Mouse (Mus musculus) CH12.LX (cell line): Measurements from ENCODE around the gene Gm26558. TPM values are rescaled to one million over a fixed set of nuclear protein-coding genes. Genes with fewer than 3 reads are reported as not detected.
A peak's percentile ranks its signal among the peaks of the same experiment; 100 is the strongest.

ENCODE experiments used
- DNase-seq: peaks from one replicate; pipeline ENCODE4 v3.0.0-alpha.2; 2013; ENCODE audit errors: extremely low read depth
- H3K27ac ChIP-seq: 2 replicates; pipeline ENCODE4 v1.5.1; 2012; ENCODE audit warnings: low read depth, mild to moderate bottlenecking, control low read depth, moderate library complexity; ENCODE audit not compliant: insufficient read depth
- H3K27me3 ChIP-seq: replicated peaks from 2 replicates; pipeline ENCODE3; 2012; ENCODE audit warnings: inconsistent platforms
- H3K36me3 ChIP-seq, 2 experiments: replicated peaks in 1 of 2; 2 replicates each; pipeline versions ENCODE3 to v1.6.1; 2012; ENCODE audit warnings: inconsistent platforms in 1 of 2, low read length in 1 of 2, mild to moderate bottlenecking in 1 of 2, mixed read lengths in 1 of 2, moderate library complexity in 1 of 2; ENCODE audit not compliant: control insufficient read depth in 1 of 2, insufficient read depth in 1 of 2
- H3K4me1 ChIP-seq, 2 experiments: 2 replicates each; pipeline ENCODE4 v1.6.1; 2012; ENCODE audit warnings: inconsistent platforms in 1 of 2, moderate library complexity in 1 of 2; ENCODE audit not compliant: insufficient read depth in 2 of 2, control insufficient read depth in 1 of 2
- H3K4me2 ChIP-seq: 2 replicates; pipeline ENCODE4 v1.6.1; 2012; ENCODE audit warnings: low read depth, mild to moderate bottlenecking, control low read depth; ENCODE audit not compliant: poor library complexity, insufficient read depth, severe bottlenecking
- H3K4me3 ChIP-seq, 3 experiments: fragments of 150-350 bp in 1 of 3; sonication (generic) in 1 of 3; replicated peaks in 1 of 3; 2 replicates each; pipeline versions ENCODE3 to v1.5.1; 2011 to 2012; ENCODE audit warnings: low read depth in 2 of 3, low read length in 2 of 3, mild to moderate bottlenecking in 2 of 3, moderate library complexity in 2 of 3, control low read depth in 1 of 3, improper control_type of control experiment in 1 of 3, inconsistent platforms in 1 of 3, mixed read lengths in 1 of 3; ENCODE audit not compliant: poor library complexity in 1 of 3
- H3K79me2 ChIP-seq: replicated peaks from 2 replicates; pipeline ENCODE4 v1.6.1; 2012; ENCODE audit warnings: mild to moderate bottlenecking, moderate library complexity; ENCODE audit not compliant: control insufficient read depth, poor library complexity, insufficient read depth, severe bottlenecking; ENCODE audit errors: extremely low read depth
- H3K9ac ChIP-seq: 2 replicates; pipeline ENCODE4 v1.6.1; 2012; ENCODE audit warnings: low read depth, mild to moderate bottlenecking, control low read depth, moderate library complexity; ENCODE audit not compliant: insufficient read depth
- H3K9me3 ChIP-seq: replicated peaks from 2 replicates; pipeline ENCODE3; 2012; ENCODE audit warnings: low read length, inconsistent platforms, mixed read lengths
- BHLHE40 ChIP-seq: IDR thresholded peaks from 2 replicates; pipeline ENCODE4 v1.6.1; 2011; ENCODE audit warnings: mild to moderate bottlenecking, low read depth, low read length, improper control_type of control experiment
- CHD1 ChIP-seq: IDR thresholded peaks from 2 replicates; pipeline ENCODE4 v1.6.1; 2012; ENCODE audit warnings: low read depth, low read length, improper control_type of control experiment, inconsistent platforms
- CHD2 ChIP-seq: IDR thresholded peaks from 2 replicates; pipeline ENCODE4 v1.6.1; 2011; ENCODE audit warnings: low read length, improper control_type of control experiment
- CTCF ChIP-seq, 2 experiments: IDR thresholded peaks in 1 of 2; conservative IDR thresholded peaks in 1 of 2; 2 replicates each; pipeline ENCODE4 v1.5.1; 2011 to 2012; ENCODE audit warnings: low read depth in 2 of 2, low read length in 2 of 2, improper control_type of control experiment in 1 of 2, inconsistent platforms in 1 of 2, mild to moderate bottlenecking in 1 of 2, moderate library complexity in 1 of 2
- E2F4 ChIP-seq: IDR thresholded peaks from 2 replicates; pipeline ENCODE4 v1.6.1; 2011; ENCODE audit warnings: low read depth, low read length, improper control_type of control experiment; ENCODE audit not compliant: insufficient replicate concordance
- ELF1 ChIP-seq: IDR thresholded peaks from 2 replicates; pipeline ENCODE4 v1.6.1; 2014; ENCODE audit warnings: low read depth, mild to moderate bottlenecking, inconsistent platforms, low read length, improper control_type of control experiment
- ETS1 ChIP-seq: conservative IDR thresholded peaks from 2 replicates; pipeline ENCODE4 v1.6.1; 2012; ENCODE audit warnings: low read depth, mild to moderate bottlenecking, inconsistent platforms, low read length, improper control_type of control experiment, moderate library complexity
- HCFC1 ChIP-seq: IDR thresholded peaks from 2 replicates; pipeline ENCODE4 v1.6.1; 2012; ENCODE audit warnings: low read depth, mild to moderate bottlenecking, inconsistent platforms, low read length, improper control_type of control experiment
- JUN ChIP-seq: IDR thresholded peaks from 2 replicates; pipeline ENCODE4 v1.6.1; 2011; ENCODE audit warnings: low read depth, mild to moderate bottlenecking, low read length, improper control_type of control experiment, moderate library complexity; ENCODE audit not compliant: insufficient read depth
- JUND ChIP-seq: conservative IDR thresholded peaks from 2 replicates; pipeline ENCODE4 v1.6.1; 2011; ENCODE audit warnings: low read depth, low read length, improper control_type of control experiment
- KAT2A ChIP-seq: IDR thresholded peaks from 2 replicates; pipeline ENCODE4 v1.6.1; 2012; ENCODE audit warnings: low read length, improper control_type of control experiment, inconsistent platforms; ENCODE audit not compliant: insufficient replicate concordance
- MAX ChIP-seq: IDR thresholded peaks from 2 replicates; pipeline ENCODE4 v1.6.1; 2011; ENCODE audit warnings: low read length, improper control_type of control experiment
- POLR2A ChIP-seq: IDR thresholded peaks from 2 replicates; pipeline ENCODE4 v1.6.1; 2011; ENCODE audit warnings: low read depth, mild to moderate bottlenecking, improper control_type of control experiment, low read length
- POLR2AphosphoS2 ChIP-seq: IDR thresholded peaks from 2 replicates; pipeline ENCODE4 v1.6.1; 2011; ENCODE audit warnings: low read depth, low read length, improper control_type of control experiment
- RAD21 ChIP-seq: IDR thresholded peaks from 2 replicates; pipeline ENCODE4 v1.6.1; 2011; ENCODE audit warnings: low read depth, mild to moderate bottlenecking, low read length, improper control_type of control experiment, moderate library complexity
- RCOR1 ChIP-seq: conservative IDR thresholded peaks from 2 replicates; pipeline ENCODE4 v1.6.1; 2012; ENCODE audit warnings: low read depth, mild to moderate bottlenecking, inconsistent platforms, low read length, improper control_type of control experiment
- SIN3A ChIP-seq: IDR thresholded peaks from 2 replicates; pipeline ENCODE4 v1.6.1; 2012; ENCODE audit warnings: low read length, improper control_type of control experiment, inconsistent platforms
- SMC3 ChIP-seq: IDR thresholded peaks from 2 replicates; pipeline ENCODE4 v1.6.1; 2011; ENCODE audit warnings: low read depth, low read length, improper control_type of control experiment
- TCF12 ChIP-seq: IDR thresholded peaks from 2 replicates; pipeline ENCODE4 v1.6.1; 2014; ENCODE audit warnings: low read depth, mild to moderate bottlenecking, inconsistent platforms, low read length, improper control_type of control experiment
- USF1 ChIP-seq: IDR thresholded peaks from 2 replicates; pipeline ENCODE4 v1.6.1; 2014; ENCODE audit warnings: low read depth, mild to moderate bottlenecking, inconsistent platforms, low read length, improper control_type of control experiment
- ZKSCAN1 ChIP-seq: IDR thresholded peaks from 2 replicates; pipeline ENCODE4 v1.6.1; 2012; ENCODE audit warnings: low read depth, inconsistent platforms, low read length, improper control_type of control experiment, borderline replicate concordance
- ZMIZ1 ChIP-seq: IDR thresholded peaks from 2 replicates; pipeline ENCODE4 v1.6.1; 2012; ENCODE audit warnings: low read depth, mild to moderate bottlenecking, inconsistent platforms, low read length, improper control_type of control experiment
- ZNF384 ChIP-seq: IDR thresholded peaks from 2 replicates; pipeline ENCODE4 v1.6.1; 2012; ENCODE audit warnings: low read depth, low read length, improper control_type of control experiment, inconsistent platforms
- dilution Hi-C: fragments of 300-500 bp; cut with MboI; formaldehyde crosslinking; loops from 2 replicates; pipeline ENCODE4 v1.14.3; 2020; ENCODE audit warnings: low sequenced_read_pairs; ENCODE audit not compliant: extremely low pct_unique_long_range_greater_than_20kb, extremely low pct_ligation_motif_present
- in situ Hi-C: fragments of 300-500 bp; cut with MboI; formaldehyde crosslinking; loops from 3 replicates; pipeline ENCODE4 v1.14.3; 2019; ENCODE audit warnings: low sequenced_read_pairs, low pct_ligation_motif_present, low pct_unique_long_range_greater_than_20kb, mixed read lengths
- polyA plus RNA-seq: library from polyadenylated mRNA; unstranded; fragments of >175 nt; gene quantifications from 2 replicates; pipeline ENCODE4 v1.2.1, GENCODE M21; 2012; ENCODE audit warnings: low read depth; ENCODE audit not compliant: insufficient read length
- total RNA-seq, 2 experiments: library from RNA; depleted of rRNA; stranded (reverse); fragments of 300-350 nt in 1 of 2; fragments of >200 nt in 1 of 2; gene quantifications; 2 replicates each; pipeline ENCODE4 v1.2.3; 2012 to 2014

Gm26558 gene
- total and polyA plus RNA-seq, 3 experiments, result 0.64 TPM; not detected in 2

DNA sequence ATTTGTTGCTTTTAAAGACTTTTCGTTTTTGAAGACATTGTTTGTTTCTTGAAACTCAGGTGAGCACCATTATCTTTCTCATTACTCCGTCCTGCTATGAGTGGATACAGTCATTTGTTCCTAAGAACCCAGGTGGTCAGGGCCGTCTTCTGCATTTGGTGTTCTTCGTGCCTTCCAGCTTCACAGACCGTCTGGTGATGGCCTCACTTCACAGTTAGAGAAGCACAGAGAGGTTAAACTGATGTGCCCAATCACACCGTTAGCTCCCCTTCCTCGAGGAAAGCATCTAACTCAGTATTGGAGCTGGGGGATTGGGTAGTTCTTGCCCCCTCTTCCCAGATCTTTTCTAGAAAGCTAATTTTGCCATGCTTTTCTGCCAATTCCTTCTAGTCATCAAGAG is 5.1 kb upstream of the Gm26558 start:
- Histone ChIP-seq H3K79me2 (peaks cover 87% of the 10 kb centered on the region), H3K4me3 (no peak overlapping the region), H3K27me3 (no peaks in the 10 kb centered on the region), H3K9me3 (no peaks in the 10 kb centered on the region), H3K4me1 (peaks cover 24 to 84% of the 10 kb centered on the region in 2 experiments; a peak in 3 of 4 replicates), H3K9ac (no peak overlapping the region), H3K27ac (no peak overlapping the region)
- in situ Hi-C loops, result no loop called here
- TF ChIP-seq ZKSCAN1 (no peak), ETS1 (no peak), BHLHE40 (peak; percentile 10; the same call in 1 of the 2 replicates), CHD1 (no peak), SIN3A (no peak)
- TF ChIP-seq, all 38 proteins: peak for 1
- peak; percentile 21 for DNase-seq
- H3K36me3 ChIP-seq, result peaks cover 3 to 39% of the 10 kb centered on the region in 2 experiments
- dilution Hi-C loops, result no loop called here
- H3K4me2 ChIP-seq, result no peak overlapping the region

DNA sequence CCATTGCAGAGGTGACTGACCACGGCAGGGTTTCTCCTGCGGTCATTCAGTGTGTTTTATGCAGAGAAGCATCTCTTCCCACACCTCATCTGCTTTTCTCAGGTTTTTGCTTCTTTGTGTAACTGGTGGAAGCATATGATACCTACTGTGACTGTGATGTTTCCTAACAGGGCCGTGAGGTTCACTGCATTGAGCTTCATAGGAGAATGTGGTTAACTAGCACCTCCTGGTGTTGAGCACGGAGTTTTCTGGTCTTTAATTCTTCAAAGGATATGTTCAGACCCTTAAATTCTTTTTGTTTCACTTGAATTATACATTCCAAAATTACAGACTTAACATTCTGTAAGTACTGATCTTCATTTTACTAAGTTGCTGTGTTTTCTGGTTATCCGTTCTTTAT is 1.9 kb upstream of the Gm26558 start:
- TF ChIP-seq MAX (no peak), RAD21 (peak; percentile 50), SMC3 (peak; percentile 39; the same call in 1 of the 2 replicates), CTCF (conservative IDR thresholded peaks at IDR 0.05 in 1 of 2, IDR thresholded peaks at IDR 0.05 in 1 of 2; ENCODE audit: low read depth in 2 of 2, low read length in 2 of 2) (peak in 1 of 2 experiments; percentile 70; a peak in 2 of 4 replicates)
- dilution Hi-C loops (no loop called here), in situ Hi-C loops (no loop called here)
- Histone ChIP-seq H3K4me3 (peak overlapping the region in 1 of 3 experiments; percentile 11), H3K9ac (peak overlapping the region; percentile 88; the same call in 1 of the 2 replicates), H3K36me3 (peaks cover 3 to 26% of the 10 kb centered on the region in 2 experiments), H3K9me3 (no peaks in the 10 kb centered on the region), H3K4me2 (peak overlapping the region; percentile 100), H3K27me3 (no peaks in the 10 kb centered on the region), H3K79me2 (peaks cover 64% of the 10 kb centered on the region), H3K27ac (no peak overlapping the region), H3K4me1 (peaks cover 13 to 65% of the 10 kb centered on the region in 2 experiments; a peak in 3 of 4 replicates)
- DNase-seq, result peak; percentile 60

DNA sequence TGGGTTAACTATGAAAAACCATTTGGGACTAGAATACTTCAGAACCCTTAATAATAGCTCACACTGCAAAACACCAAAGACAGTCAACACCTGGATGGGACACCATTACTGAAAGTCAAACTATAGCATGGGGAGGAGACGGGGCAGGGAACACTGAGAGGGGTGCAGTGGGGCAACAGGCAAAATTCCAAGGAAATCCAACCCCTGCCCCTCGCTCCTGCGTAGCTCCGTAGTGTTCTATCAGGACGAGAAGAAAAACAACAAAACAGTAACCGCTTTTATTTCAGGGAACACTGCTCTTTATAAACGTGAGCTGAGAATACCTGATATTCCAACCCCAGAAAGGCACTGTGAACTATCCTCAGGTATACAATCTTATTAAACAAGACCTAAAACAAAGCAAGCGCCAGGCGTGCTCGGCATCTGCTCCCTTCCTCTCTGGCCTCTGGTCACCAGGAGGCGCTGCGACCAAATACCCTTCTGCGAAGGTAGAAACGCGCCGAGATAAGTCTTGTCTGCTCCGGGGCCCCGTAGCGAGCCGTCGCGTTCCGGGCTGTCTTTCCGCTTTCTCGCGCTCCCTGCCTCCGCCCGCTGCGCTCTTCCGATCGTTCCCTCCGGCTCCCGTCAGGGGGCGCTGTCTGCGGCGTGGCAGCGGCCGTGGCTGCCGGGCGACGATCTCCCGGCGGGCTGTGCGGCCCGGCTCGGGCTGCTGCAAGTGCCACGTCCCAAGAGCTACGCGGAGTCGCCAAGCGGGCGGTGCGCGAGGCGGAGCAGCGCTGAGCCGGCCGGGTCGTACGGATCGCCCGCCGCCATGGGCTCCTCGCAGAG is 807 bp downstream of the Gm26558 start, which contains the start of gene Gorasp2:
Gorasp2 (plus strand) TSS at position 690 of the 828 bp plus-strand sequence.
- dilution Hi-C loops, result no loop called here
- Histone ChIP-seq H3K27ac (peak within 1 kb of the TSS; percentile 60), H3K9ac (peak within 1 kb of the TSS; percentile 88)
- TF ChIP-seq JUND, result no peak
- TF ChIP-seq HCFC1, result peak; percentile 92
- TF ChIP-seq ETS1, result peak; percentile 34; the same call in 1 of the 2 replicates
- no peak for TF ChIP-seq RCOR1
- TF ChIP-seq ZMIZ1, result peak; percentile 92
- peak; percentile 29; the same call in 1 of the 2 replicates for TF ChIP-seq RAD21
- peak; percentile 98 for TF ChIP-seq ELF1
- TF ChIP-seq ZNF384, result no peak
- no peak for TF ChIP-seq E2F4
- TF ChIP-seq CHD2, result 0 out of 2 replicates have a peak, but pooled peaks have one; percentile 38
- TF ChIP-seq KAT2A, result peak; percentile 82
- TF ChIP-seq JUN, result no peak
- no peak for TF ChIP-seq ZKSCAN1
- peak; percentile 80; the same call in 1 of the 2 replicates for TF ChIP-seq MAX
- TF ChIP-seq USF1, result no peak
- peak; percentile 93 for TF ChIP-seq POLR2A
- no peak for TF ChIP-seq POLR2AphosphoS2
- TF ChIP-seq CHD1, result no peak
- TF ChIP-seq TCF12, result peak; percentile 92

More for the DNA sequence above, 807 bp downstream of the Gm26558 start, which contains the start of gene Gorasp2:
- H3K27me3 ChIP-seq, result no peaks in the 10 kb centered on the region
- H3K4me1 ChIP-seq, result peaks cover 3 to 38% of the 10 kb centered on the region in 2 experiments; a peak in 3 of 4 replicates
- H3K4me2 ChIP-seq, result peak within 1 kb of the TSS; percentile 100
- peaks cover 0 to 12% of the 10 kb centered on the region in 2 experiments for H3K36me3 ChIP-seq
- peak; percentile 94 for DNase-seq
- peak within 1 kb of the TSS; percentile 91 to 96 (median 94) for H3K4me3 ChIP-seq
- no peaks in the 10 kb centered on the region for H3K9me3 ChIP-seq
- peaks cover 42% of the 10 kb centered on the region for H3K79me2 ChIP-seq
- in situ Hi-C loops, result no loop called here
